Mouse (Mus musculus) limb, embryonic 11.5 days (tissue): Measurements from ENCODE around the gene Tbck. TPM values are rescaled to one million over a fixed set of nuclear protein-coding genes. Genes with fewer than 3 reads are reported as not detected.
A peak's percentile ranks its signal among the peaks of the same experiment; 100 is the strongest.

Experiments used
- ATAC-seq: fragments of 200-750 bp; cut with Nextera tagmentation; 2 replicates; pipeline ENCODE4 v1.8.0; 2017; ENCODE audit warnings: low read depth; ENCODE audit not compliant: insufficient number of reproducible peaks, low FRiP score, low TSS enrichment
- DNase-seq: peaks from one replicate; pipeline ENCODE4 v3.0.0-alpha.2; 2015; ENCODE audit warnings: low spot score
- H3K27ac ChIP-seq: fragments of 300-500 bp; sonication (generic); replicated peaks from 2 replicates; pipeline ENCODE4 v1.5.1; 2014; ENCODE audit warnings: low read depth, mild to moderate bottlenecking, low read length
- H3K27me3 ChIP-seq: fragments of 300-500 bp; sonication (generic); 2 replicates; pipeline ENCODE4 v1.6.1; 2014; ENCODE audit warnings: mild to moderate bottlenecking, low read length, mixed read lengths; ENCODE audit not compliant: control insufficient read depth, insufficient read depth
- H3K36me3 ChIP-seq: fragments of 300-500 bp; sonication (generic); 2 replicates; pipeline ENCODE4 v1.6.1; 2014; ENCODE audit warnings: mild to moderate bottlenecking, low read length, moderate library complexity, mixed read lengths; ENCODE audit not compliant: control insufficient read depth, insufficient read depth
- H3K4me1 ChIP-seq: fragments of 300-500 bp; sonication (generic); 2 replicates; pipeline ENCODE4 v1.6.1; 2014; ENCODE audit warnings: low read length, mixed read lengths; ENCODE audit not compliant: control insufficient read depth, insufficient read depth
- H3K4me2 ChIP-seq: fragments of 300-500 bp; sonication (generic); 2 replicates; pipeline ENCODE4 v1.6.1; 2014; ENCODE audit warnings: low read depth, mild to moderate bottlenecking, moderate library complexity; ENCODE audit not compliant: severe bottlenecking
- H3K4me3 ChIP-seq: fragments of 300-500 bp; sonication (generic); 2 replicates; pipeline ENCODE4 v1.5.1; 2014; ENCODE audit warnings: low read depth, low read length
- H3K9ac ChIP-seq: fragments of 300-500 bp; sonication (generic); 2 replicates; pipeline ENCODE4 v1.6.1; 2014; ENCODE audit warnings: mild to moderate bottlenecking, low read length
- H3K9me3 ChIP-seq: fragments of 300-500 bp; sonication (generic); 2 replicates; pipeline ENCODE4 v1.6.1; 2016; ENCODE audit warnings: low read length; ENCODE audit not compliant: control insufficient read depth
- WGBS: fragments of 180-500 bp; shearing (Covaris S2); extraction: QIAGEN DNeasy Blood & Tissue Kit; methylation state at CpG from one replicate; pipeline ENCODE4 v1.1.7; 2014; 5-methylcytosine and 5-hydroxymethylcytosine counted together
- polyA plus RNA-seq: library from polyadenylated mRNA; unstranded; fragments of >200 nt; fragmentation: Nextera tagmentation; extraction: Ambion mirVana; gene quantifications from 2 replicates; pipeline ENCODE4 v1.2.1, GENCODE M21; 2014

Tbck gene
- polyA plus RNA-seq, 1 experiment from 2014 or later = 22.4 TPM

DNA sequence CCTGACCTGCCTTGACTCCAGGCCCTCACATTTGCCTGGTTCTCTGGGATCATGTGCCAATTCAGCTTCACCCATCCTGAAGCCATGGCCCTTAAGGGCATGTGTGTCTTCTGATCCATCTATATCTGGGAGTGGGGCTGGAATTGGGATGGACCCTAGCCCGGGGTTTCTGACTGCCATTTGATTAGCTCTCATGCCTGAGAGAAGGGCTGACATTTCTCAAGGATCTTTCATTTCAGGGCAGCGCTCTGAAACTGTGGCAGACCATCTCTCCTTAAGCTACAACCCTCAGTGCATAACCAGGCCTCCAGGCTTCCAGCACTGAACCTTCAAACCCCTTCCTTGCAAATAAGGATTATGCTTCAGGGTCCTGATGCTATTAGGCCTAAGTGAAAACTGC, 166.5 kb downstream of the Tbck start:
- Histone ChIP-seq H3K4me1 (peaks cover 8% of the 10 kb centered on the region), H3K4me3 (no peak overlapping the region), H3K27ac (no peak overlapping the region), H3K27me3 (no peaks in the 10 kb centered on the region), H3K4me2 (no peak overlapping the region), H3K9me3 (no peaks in the 10 kb centered on the region), H3K36me3 (no peaks in the 10 kb centered on the region), H3K9ac (no peak overlapping the region)
- 72% methylated on average over 2 of the region's 2 CpGs for WGBS
- ATAC-seq (no peak), DNase-seq (no peak)

DNA sequence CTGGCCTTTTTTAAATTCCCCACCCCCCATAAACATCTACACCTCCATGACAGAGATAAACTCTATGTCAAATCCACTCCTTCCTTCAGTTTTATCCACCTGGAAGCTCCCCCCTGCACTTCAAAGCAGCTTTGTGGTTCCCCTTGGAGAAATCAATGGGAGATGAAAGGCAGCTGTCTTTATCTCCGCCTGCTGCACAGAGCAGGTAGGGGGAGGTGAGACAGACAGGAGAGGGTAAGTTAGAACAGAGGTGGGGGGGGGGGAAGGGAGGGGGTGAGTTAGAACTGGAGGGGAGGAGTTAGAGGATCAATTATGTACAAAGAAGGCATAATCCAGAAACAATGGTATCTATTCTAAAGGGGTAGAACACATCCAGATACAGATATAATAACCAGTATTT, 167.5 kb downstream of the Tbck start:
- Histone ChIP-seq H3K4me3 (no peak overlapping the region), H3K4me2 (no peak overlapping the region), H3K4me1 (peaks cover 12% of the 10 kb centered on the region), H3K27ac (no peak overlapping the region), H3K27me3 (no peaks in the 10 kb centered on the region), H3K36me3 (no peaks in the 10 kb centered on the region), H3K9ac (no peak overlapping the region), H3K9me3 (no peaks in the 10 kb centered on the region)
- 45% methylated on average over 1 of the region's 1 CpGs for WGBS
- ATAC-seq (no peak), DNase-seq (no peak)

DNA sequence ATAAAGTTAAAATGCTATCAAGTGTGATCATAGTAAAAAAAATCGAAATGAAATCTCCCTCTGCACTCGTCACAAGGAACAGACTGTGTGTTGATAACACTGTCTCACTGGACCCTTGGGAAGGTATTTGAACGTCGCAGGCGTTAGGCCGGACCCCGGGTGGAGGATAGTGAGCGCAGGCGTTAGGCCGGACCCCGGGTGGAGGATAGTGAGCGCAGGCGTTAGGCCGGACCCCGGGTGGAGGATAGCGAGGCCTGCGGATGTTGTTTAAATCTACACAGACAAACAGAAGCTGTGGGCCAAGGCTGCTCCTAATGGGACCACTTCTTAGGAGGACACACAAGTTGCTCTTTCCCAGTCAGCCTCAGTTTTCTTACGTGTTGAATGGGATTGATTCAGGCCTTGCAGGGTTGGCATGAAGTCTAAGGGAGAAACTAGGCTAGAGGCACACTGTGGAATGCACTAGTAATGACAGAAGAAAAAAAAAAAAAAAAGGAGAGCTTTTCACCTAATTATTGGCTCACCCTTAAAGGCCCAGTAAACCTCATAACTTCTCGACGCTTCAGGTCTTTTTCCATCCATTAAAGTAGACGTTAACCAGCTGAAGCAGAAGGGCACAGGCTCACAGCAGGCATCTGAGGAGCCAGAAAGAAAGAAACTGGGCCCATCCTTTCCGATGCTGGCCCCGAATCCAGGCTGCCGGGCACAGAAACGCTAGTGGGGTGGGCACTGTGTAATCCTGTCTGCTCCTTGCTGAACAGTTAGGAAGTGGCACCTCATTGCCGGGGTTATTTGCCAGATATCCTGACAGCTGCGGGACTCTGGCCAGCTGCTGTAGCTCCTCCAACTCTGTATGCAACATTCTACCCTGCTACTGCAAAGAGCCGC, 168.1 kb downstream of the Tbck start:
- H3K4me2 ChIP-seq = no peak overlapping the region
- DNase-seq = peak; percentile 55

DNA sequence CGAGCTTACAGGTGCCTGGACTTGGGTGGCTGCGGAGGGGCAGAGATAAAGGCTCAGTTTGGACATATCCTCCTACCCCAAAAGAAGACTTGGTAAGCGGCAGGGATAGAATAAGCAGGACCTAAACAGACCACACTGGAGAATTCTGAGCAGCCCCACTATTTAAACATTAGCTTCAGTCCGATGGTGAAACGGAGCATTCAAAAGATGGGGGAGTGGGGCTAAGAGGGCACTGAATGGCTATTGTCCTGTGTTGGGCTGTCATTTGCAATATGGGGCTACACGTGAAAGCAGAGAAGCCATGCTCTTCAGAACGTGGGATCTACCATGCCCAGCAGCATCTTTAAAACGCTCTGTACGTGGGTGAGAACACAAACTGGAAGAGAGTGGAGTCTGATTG, 170.3 kb downstream of the Tbck start:
- Histone ChIP-seq H3K9me3 (no peaks in the 10 kb centered on the region), H3K4me2 (no peak overlapping the region), H3K36me3 (no peaks in the 10 kb centered on the region), H3K4me3 (no peak overlapping the region), H3K27ac (no peak overlapping the region), H3K27me3 (no peaks in the 10 kb centered on the region), H3K9ac (no peak overlapping the region), H3K4me1 (peaks cover 12% of the 10 kb centered on the region)
- ATAC-seq = no peak
- DNase-seq = no peak
- WGBS = 93% methylated on average over 9 of the region's 9 CpGs

More for the DNA sequence above, 168.1 kb downstream of the Tbck start:
- Histone ChIP-seq H3K9me3 (no peaks in the 10 kb centered on the region), H3K4me1 (peaks cover 12% of the 10 kb centered on the region), H3K27ac (no peak overlapping the region), H3K9ac (no peak overlapping the region), H3K27me3 (no peaks in the 10 kb centered on the region), H3K36me3 (no peaks in the 10 kb centered on the region), H3K4me3 (no peak overlapping the region)
- 56% methylated on average over 28 of the region's 28 CpGs for WGBS
- peak; percentile 33 for ATAC-seq

DNA sequence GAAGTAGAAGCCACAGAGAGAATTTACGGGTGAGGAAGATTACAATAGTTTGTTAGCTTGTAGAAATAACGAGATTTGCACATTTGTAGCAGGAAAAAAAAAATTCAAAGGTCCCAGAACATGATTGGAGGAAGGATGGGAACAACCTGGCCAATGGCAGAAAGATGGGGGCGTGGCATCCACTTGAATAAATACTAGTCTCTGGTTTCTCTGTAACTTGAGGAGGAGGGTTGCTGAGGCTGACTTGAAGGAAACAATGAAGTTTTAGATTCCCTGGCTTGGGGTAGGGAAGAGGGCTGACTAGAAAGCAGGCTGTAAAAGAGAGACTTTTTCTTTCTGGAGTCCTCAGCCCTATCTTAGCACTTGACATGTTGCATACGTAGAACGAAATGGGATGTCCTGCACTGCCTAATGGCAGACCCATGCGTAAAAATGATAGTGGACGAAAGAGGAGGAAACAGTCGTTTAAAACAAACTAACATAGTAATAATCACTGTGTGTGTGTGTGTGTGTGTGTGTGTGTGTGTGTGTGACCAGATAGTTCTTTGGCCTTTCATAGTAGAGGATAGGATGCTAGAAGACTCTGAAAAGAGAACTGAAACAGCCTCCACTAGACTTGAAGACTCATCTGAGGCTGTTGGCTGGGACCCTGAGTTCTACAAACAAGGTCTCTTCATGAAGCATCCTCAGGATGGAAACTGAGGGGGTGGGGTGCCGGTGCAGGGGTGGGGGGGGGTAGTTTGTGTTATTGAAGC, 171.7 kb downstream of the Tbck start:
- Histone ChIP-seq H3K4me1 (peaks cover 17% of the 10 kb centered on the region), H3K27me3 (no peaks in the 10 kb centered on the region), H3K9me3 (no peaks in the 10 kb centered on the region), H3K36me3 (no peaks in the 10 kb centered on the region), H3K27ac (peak overlapping the region; percentile 62; the same call in 1 of the 2 replicates), H3K4me2 (no peak overlapping the region), H3K9ac (no peak overlapping the region), H3K4me3 (no peak overlapping the region)
- DNase-seq = peak; percentile 61
- peak; percentile 79; the same call in 1 of the 2 replicates for ATAC-seq
- 58% methylated on average over 9 of the region's 9 CpGs for WGBS

DNA sequence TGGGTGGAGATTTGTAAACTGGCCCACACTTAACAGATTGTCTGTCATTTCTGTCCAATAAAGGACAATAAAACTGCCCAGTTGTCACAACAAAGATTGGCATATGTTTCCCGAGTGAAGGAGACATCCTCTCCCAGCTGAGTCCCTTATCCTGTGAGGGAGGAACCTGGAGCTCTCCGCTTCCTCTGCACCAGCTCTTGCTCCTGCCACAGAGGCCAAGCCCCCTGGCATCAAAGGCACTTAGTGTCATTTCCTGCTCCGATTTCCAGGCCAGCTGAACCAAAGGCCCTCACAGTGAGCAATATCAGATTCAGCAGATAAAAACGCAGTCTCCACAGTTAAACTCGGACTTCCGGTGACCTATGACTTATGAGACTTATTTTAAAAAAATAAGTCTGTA, 172.7 kb downstream of the Tbck start:
- DNase-seq (no peak), ATAC-seq (no peak)
- no peaks in the 10 kb centered on the region for H3K27me3 ChIP-seq
- H3K9ac ChIP-seq = no peak overlapping the region
- H3K4me2 ChIP-seq = no peak overlapping the region
- no peak overlapping the region for H3K27ac ChIP-seq
- no peak overlapping the region for H3K4me3 ChIP-seq
- H3K9me3 ChIP-seq = no peaks in the 10 kb centered on the region
- peaks cover 17% of the 10 kb centered on the region for H3K4me1 ChIP-seq
- no peaks in the 10 kb centered on the region for H3K36me3 ChIP-seq
- 41% methylated on average over 6 of the region's 6 CpGs for WGBS

DNA sequence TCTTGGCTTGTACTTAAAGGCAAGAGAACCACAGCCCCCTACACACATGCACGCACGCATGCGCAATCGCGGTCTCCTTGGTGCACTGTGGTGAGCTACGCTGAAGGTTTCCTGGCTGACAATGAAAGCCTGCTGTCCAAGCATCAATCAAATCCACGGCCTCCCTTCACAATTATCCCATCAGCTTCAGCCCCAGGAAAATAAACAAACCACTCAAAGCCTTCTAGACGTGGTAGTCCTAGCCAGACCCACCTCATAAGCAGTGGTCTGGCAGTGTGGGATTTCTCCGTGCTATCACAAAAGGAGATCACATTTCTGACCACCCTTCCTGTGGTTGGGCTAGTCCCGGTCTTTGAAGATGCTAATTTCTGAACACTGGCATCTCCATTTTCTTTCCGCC, 174.9 kb downstream of the Tbck start:
- Histone ChIP-seq H3K4me2 (no peak overlapping the region), H3K9me3 (no peaks in the 10 kb centered on the region), H3K9ac (no peak overlapping the region), H3K27me3 (no peaks in the 10 kb centered on the region), H3K4me1 (peaks cover 13% of the 10 kb centered on the region), H3K27ac (no peak overlapping the region), H3K36me3 (no peaks in the 10 kb centered on the region), H3K4me3 (no peak overlapping the region)
- DNase-seq (no peak), ATAC-seq (no peak)
- WGBS = 72% methylated on average over 11 of the region's 11 CpGs

DNA sequence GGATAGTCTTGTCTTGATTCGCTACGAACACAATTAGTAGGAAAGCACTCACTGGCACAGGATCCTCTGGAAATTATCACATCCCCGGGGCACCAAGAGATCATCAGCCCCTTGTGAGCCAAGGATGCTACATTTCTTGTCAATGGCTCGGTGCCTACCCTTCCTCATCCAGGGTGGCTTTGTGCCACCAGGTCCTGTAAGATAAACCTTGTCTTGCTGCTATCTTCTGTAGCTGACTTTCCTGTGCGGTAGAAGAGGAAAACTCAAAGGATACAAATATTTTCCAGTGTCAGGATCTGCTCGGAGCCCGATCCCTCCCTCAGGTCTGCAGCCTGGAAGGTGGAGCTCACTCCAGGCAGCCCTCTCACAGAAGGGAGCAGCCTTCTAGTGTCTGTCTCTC, 175.6 kb downstream of the Tbck start:
- H3K36me3 ChIP-seq = no peaks in the 10 kb centered on the region
- H3K4me2 ChIP-seq = no peak overlapping the region
- DNase-seq = no peak
- H3K9ac ChIP-seq = no peak overlapping the region
- ATAC-seq = no peak
- whole genome bisulfite sequencing = 91% methylated on average over 7 of the region's 7 CpGs
- no peaks in the 10 kb centered on the region for H3K27me3 ChIP-seq
- H3K9me3 ChIP-seq = no peaks in the 10 kb centered on the region
- no peak overlapping the region for H3K4me3 ChIP-seq
- peaks cover 13% of the 10 kb centered on the region for H3K4me1 ChIP-seq
- peak overlapping the region; percentile 6; the same call in 1 of the 2 replicates for H3K27ac ChIP-seq
